Mouse (Mus musculus): Measurements from ENCODE around the gene Thada. TPM values are rescaled to one million over a fixed set of nuclear protein-coding genes. Genes with fewer than 3 reads are reported as not detected.
"Not testable (repeated sequence)": the region's sequence is repeated elsewhere in the genome, so short reads cannot be mapped to it uniquely, and the experiment has no call there.

Thada gene
- total RNA-seq, 2 experiments from 2014 or later: 11.3 to 14.8 TPM

DNA sequence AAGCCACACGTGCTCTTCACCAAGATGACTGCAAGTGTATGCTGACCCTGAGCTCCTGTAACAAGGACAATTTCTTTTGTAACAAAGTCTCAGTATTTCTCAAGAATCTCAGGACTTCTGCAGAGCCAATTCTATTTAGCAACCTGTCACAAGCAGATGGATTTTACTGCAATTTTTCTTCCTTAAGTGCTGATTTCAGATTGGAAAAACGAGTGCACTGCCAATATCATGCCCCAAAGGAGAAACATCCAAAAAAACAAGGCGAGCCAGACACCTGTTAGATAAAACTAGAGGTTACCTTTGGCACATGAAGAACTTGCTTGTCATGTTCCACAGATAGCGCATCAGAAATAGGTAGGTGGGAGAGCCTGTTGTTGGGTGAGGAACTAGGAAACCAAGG is 143.8 kb downstream of the Thada start:
- intact Hi-C loops (cut with DNase I): loop anchor here (5.0 kb wide), 1 partner anchor 50 kb away; no protein-coding TSS in a partner anchor
- no peak for DNase-seq (ENCODE audit: low spot score in 2 of 2)

- peak in 1 of 2 experiments; percentile 11 for DNase-seq (ENCODE audit: low spot score in 2 of 2)
- intact Hi-C loops (cut with DNase I): loop anchor here (5.0 kb wide), 1 partner anchor 49 kb away; no protein-coding TSS in a partner anchor
These were observed 144.7 kb downstream of the Thada start for GRCm38 (mm10) chr17:84321351-84321750.

GRCm38 (mm10) chr17:84320576-84320975 is 145.4 kb downstream of the Thada start:
- DNase-seq (ENCODE audit: low spot score in 2 of 2): peak in 1 of 2 experiments; percentile 56
- intact Hi-C loops (cut with DNase I): loop anchor here (5.0 kb wide), 1 partner anchor 48 kb away; no protein-coding TSS in a partner anchor

DNA sequence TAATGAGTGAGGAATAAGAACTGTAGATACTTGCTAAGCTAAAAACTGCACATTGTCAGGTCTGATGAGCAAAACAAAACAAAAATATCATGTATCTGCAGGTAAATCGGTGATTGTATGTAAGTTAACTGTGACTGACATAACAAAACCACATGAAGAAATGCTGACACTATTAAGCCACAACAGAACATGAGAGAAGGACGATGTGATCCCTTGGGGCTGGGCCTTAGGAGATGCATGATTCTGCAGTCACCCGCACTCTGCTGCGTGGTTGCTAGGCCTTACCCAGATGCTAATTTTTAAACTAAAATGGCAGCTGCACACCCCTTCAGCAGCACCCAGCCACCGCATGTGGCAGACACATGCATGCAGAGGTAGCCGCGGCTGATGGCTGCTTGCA is 151.7 kb downstream of the Thada start:
- DNase-seq (ENCODE audit: low spot score in 2 of 2): no peak
- intact Hi-C loops (cut with DNase I): no loop called here

DNA sequence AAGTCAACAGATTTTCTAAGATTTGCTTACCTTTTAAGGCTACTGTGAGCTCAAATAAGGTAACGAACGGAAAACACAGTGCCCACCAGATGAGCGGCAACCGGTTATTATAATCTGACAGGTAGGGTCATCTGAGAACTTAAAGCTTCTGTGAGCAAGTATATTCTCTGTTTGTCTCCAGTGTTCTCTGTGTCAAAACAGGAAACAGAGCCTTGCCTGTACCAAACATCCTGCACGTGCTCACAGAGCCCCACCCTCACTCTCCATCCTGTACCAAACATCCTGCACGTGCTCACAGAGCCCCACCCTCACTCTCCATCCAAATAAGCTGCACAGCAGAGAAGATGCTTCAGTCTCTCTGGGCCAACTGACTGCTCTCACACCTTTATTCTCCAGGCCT is 152.5 kb downstream of the Thada start:
- intact Hi-C loops (cut with DNase I): no loop called here
- DNase-seq (ENCODE audit: low spot score in 2 of 2): no peak

DNA sequence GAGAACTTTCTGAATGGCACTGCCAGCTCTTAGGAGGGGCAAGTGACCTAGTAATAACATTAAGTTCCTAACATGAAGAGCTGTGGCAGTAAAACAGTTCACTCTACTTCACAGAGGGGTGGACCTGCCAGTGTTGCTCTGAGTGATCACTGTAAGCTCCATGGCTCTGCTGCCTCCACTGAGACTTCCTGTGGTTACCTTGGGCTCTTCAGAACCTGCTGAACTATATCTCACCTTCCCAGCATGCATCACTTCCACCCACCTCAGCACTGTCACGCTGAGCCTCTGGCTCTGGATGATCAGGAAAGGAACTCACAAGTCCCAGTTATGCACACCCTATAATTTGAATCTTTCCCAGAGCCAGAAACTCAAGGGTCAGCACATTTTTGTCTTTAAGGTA is 159.9 kb downstream of the Thada start:
- intact Hi-C loops (cut with DNase I): no loop called here
- no peak for DNase-seq (ENCODE audit: low spot score in 2 of 2)

GRCm38 (mm10) chr17:84305074-84305473 is 160.9 kb downstream of the Thada start:
- no peak for DNase-seq (ENCODE audit: low spot score in 2 of 2)
- intact Hi-C loops (cut with DNase I): no loop called here

- no peak for DNase-seq (ENCODE audit: low spot score in 2 of 2)
These were observed 161.9 kb downstream of the Thada start for GRCm38 (mm10) chr17:84304141-84304540.

DNA sequence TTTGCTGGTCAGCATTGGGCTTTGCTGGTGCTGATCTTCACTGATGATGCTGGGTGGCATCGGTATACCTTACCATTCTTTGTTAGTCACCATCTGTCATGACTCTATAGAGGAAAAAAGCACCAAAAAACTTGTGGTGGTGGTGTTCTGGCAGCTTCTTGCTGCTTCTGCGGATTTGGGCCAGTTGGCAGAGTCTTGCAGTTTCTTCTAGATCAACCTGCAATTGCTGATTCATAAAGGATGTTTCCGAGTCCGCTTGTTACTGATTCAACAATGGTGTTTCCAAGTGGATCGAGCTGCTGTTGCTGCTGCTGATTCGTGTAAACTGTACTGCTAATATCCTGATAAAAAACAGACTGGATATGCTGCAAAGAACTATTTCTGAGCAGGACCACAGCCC is 168.0 kb downstream of the Thada start:
- DNase-seq (ENCODE audit: low spot score in 2 of 2): no peak
- intact Hi-C loops (cut with DNase I): no loop called here

More at GRCm38 (mm10) chr17:84304141-84304540, 161.9 kb downstream of the Thada start:
- intact Hi-C loops (cut with DNase I): no loop called here

DNA sequence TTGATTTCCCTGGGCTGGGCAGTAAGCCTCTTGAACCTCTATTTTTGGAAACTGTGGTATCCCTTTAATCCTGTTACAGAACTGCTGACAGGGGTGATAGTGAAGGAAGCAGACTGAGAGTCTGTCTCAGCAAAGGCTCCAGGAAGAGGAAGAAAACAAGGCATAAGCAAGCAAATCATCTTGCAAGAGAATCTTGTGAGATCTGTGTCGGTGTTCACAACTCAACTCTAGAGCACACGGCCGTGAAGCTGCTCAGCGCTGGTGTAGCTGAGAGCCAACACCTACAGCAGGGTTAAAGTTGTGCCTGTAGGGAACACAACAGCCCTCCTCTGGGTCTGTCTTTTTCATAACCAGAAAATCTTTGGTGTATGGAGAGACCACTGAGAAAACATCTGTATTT is 172.8 kb downstream of the Thada start:
- intact Hi-C loops (cut with DNase I): no loop called here

GRCm38 (mm10) chr17:84291228-84291627 is 174.8 kb downstream of the Thada start:
- DNase-seq (ENCODE audit: low spot score in 2 of 2); intact Hi-C loops (cut with DNase I): not testable (repeated sequence)

More for the DNA sequence above, 172.8 kb downstream of the Thada start:
- DNase-seq (ENCODE audit: low spot score in 2 of 2): no peak

- no peak for DNase-seq (ENCODE audit: low spot score in 2 of 2)
- intact Hi-C loops (cut with DNase I): no loop called here
These were observed 178.2 kb downstream of the Thada start for GRCm38 (mm10) chr17:84287675-84288420.

DNA sequence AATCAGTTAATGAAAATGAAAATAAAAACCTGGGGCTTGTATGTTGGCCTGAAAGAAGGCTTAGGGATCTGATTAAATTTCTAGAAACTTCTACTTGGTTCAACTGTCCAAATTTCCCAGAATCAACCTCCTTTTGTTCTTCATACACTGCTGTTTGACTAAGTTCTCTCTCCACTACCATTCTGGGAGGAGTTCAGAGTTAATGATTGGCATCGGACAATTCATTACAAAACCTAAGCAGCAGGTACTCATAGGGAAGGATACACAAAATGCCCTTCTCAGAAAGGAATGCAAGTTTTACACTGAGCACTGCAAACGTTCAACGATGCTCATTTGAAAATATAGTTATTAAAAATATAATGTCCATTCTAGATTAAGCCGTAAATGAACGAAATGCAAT is 179.5 kb downstream of the Thada start:
- DNase-seq (ENCODE audit: low spot score in 2 of 2): no peak
- intact Hi-C loops (cut with DNase I): no loop called here

- no peak for DNase-seq (ENCODE audit: low spot score in 2 of 2)
- intact Hi-C loops (cut with DNase I): no loop called here
These were observed 183.4 kb downstream of the Thada start for GRCm38 (mm10) chr17:84282388-84283280.

GRCm38 (mm10) chr17:84279001-84279400 is 187.0 kb downstream of the Thada start:
- DNase-seq (ENCODE audit: low spot score in 2 of 2): no peak
- intact Hi-C loops (cut with DNase I): no loop called here

DNA sequence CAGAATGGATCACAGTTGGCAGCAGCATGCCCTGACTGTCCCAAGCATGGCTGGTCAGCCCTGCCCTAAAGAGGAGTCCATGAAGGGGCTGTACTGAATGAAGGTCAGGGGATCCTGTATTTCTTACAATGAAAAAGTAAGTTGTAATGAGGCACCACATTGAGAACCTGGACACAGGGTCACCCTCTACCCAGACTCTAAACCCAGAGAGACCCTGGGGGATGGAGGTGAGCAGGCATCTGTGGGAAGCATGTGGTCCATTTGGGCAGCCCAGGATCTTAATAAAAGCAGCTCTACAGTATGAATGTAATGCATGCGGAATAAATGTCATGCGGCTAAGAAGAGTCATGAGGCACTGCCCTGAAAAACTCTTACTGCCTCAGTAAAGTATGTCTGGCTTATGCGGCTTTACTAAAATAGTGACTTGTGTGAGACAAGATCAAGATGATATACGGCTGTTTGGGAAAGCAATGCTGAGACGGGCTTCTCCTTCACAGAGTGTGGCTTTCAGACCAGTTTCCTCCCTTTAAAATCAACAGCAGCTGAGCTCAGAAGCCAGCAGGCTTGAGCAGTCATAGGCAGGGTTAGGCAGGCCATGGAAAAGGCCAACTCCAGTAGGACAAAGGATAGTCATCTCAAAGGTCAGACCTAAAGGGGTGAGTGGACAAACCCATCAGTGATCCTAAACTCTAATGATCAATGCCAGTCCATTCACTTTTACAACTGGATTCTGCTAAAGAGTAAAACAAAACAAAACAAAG is 187.6 kb downstream of the Thada start:
- intact Hi-C loops (cut with DNase I): no loop called here
- DNase-seq (ENCODE audit: low spot score in 2 of 2): no peak

- intact Hi-C loops (cut with DNase I): loop anchor here (5.0 kb wide), 1 partner anchor 47 kb away; no protein-coding TSS in a partner anchor
These were observed 191.0 kb downstream of the Thada start for GRCm38 (mm10) chr17:84274999-84275398.

GRCm38 (mm10) chr17:84274163-84274562 is 191.8 kb downstream of the Thada start:
- DNase-seq (ENCODE audit: low spot score in 2 of 2): no peak
- intact Hi-C loops (cut with DNase I): loop anchor here (5.0 kb wide), 1 partner anchor 48 kb away; no protein-coding TSS in a partner anchor

More at GRCm38 (mm10) chr17:84274999-84275398, 191.0 kb downstream of the Thada start:
- no peak for DNase-seq (ENCODE audit: low spot score in 2 of 2)

DNA sequence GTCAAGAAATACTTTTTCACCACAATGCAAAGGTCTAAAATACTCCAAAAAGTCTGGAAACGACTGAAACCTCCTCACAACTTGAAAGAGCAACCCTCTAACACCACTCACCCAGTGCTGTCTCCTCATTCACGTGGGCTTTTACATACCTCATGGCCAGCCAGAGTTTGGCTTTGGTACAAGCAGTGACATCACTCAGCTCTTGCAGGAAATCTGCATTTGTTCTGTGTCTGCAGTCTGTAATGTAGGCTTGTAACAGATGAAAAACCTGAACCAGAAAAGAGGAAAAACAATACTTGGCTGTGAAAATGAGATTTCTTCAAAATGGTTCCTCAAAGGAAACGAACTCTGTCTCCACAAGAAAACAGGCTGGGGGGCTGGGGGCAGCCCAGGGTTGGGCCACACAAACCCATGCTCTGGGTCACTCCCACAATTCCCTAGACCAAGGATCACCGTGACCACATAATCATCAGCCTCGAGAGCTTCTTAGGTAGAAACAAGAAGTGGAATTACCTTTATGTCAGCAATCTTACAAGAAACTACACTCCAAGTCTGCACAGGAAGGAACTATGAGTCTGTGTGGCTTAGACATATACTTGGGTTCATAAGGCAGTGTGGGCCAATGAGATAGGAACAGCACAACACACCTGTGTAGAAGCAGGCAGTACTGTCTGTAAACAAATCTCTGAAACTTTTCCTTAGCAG is 193.3 kb downstream of the Thada start:
- DNase-seq (ENCODE audit: low spot score in 2 of 2): peak; percentile 58 to 63
- intact Hi-C loops (cut with DNase I): loop anchor here (5.0 kb wide), 1 partner anchor 50 kb away; no protein-coding TSS in a partner anchor

Data from left cerebral cortex, postnatal 36 days (tissue).